Mouse (Mus musculus) adrenal gland, adult (tissue): Measurements from ENCODE around the gene Lamc3.

ENCODE experiments used
- DNase-seq, 2 experiments: peaks; one replicate each; pipeline ENCODE4 v3.0.0; 2022 to 2023; ENCODE audit warnings: low spot score in 1 of 2; ENCODE audit not compliant: inconsistent age in 2 of 2

Lamc3 gene

GRCm38 (mm10) chr2:31966801-31967200 is 79.7 kb downstream of the Lamc3 start:
- DNase-seq = no peak

- DNase-seq = no peak
Measured at GRCm38 (mm10) chr2:31972589-31972988, 85.5 kb downstream of the Lamc3 start.

GRCm38 (mm10) chr2:31974141-31974808 is 87.2 kb downstream of the Lamc3 start, which contains the start of gene Nup214:
Gene Nup214 (plus strand): TSS chr2:31974436.
- DNase-seq = peak; percentile 99

- DNase-seq = no peak
Measured at GRCm38 (mm10) chr2:31974809-31975371, 87.8 kb downstream of the Lamc3 start.

GRCm38 (mm10) chr2:31987774-31988173 is 100.7 kb downstream of the Lamc3 start:
- DNase-seq = no peak

GRCm38 (mm10) chr2:31990961-31991360 is 103.9 kb downstream of the Lamc3 start:
- no peak for DNase-seq

GRCm38 (mm10) chr2:31994896-31995295 is 107.8 kb downstream of the Lamc3 start:
- no peak for DNase-seq

- no peak for DNase-seq
Measured at GRCm38 (mm10) chr2:31996060-31996459, 109.0 kb downstream of the Lamc3 start.
